Mouse (Mus musculus) brain, embryonic 18.5 days (tissue): ENCODE results near the gene Ap3m1.

Experiments
- DNase-seq: peaks from one replicate; pipeline ENCODE4 v3.0.0-alpha.2; 2012; ENCODE audit warnings: low read depth, low spot score

Gene Ap3m1

DNA sequence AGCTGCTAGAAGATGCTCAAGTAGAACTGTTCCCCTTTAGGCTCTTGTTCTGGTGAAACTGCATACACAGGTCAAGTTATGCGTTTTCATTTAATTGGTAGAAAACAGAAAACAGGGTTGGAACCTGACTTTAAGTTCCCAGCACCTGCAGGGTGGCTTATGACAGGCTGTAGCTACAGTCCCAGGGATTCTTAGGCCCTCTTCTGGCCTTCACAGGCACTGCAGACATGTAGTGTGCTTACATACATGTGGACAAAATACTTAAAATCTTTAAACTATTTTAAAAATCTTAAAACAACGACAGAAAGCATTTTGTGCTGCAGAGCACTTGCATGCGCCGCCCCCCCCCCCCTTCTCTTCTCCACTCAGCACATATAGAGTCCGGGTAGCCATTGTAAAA is 17.3 kb upstream of the Ap3m1 start:
- no peak for DNase-seq

DNA sequence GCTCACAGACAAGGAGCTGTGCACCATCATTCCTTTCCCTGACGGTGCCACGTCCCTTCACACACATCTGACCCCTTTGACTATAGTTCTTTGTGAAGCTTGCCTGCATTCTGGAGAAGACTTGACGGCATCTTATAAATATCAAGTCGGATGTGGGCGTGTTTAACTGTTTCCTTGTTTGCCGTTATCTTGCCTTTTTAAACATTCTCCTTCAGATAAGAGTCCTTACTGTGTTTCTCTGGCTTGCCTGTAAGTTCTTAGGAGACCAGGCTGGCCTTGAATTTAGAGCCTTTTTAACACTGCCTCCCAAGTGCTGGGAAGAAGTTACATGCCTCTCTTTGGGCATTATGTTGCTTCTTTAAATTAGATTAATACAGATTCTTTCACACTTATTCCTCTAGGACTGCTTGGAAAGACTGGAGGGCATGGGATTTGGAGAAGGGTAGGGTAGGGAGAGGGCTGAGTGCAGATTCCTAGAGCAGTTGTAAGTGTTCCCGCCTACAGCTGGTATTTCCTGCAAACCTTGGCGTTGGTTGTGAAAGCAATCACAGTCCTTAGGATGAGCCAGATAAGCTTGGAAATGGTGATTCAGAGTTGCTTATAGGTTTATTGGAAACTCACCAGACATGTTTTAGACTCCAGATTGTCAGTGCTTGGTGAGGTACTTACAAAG is 13.3 kb upstream of the Ap3m1 start:
- no peak for DNase-seq

DNA sequence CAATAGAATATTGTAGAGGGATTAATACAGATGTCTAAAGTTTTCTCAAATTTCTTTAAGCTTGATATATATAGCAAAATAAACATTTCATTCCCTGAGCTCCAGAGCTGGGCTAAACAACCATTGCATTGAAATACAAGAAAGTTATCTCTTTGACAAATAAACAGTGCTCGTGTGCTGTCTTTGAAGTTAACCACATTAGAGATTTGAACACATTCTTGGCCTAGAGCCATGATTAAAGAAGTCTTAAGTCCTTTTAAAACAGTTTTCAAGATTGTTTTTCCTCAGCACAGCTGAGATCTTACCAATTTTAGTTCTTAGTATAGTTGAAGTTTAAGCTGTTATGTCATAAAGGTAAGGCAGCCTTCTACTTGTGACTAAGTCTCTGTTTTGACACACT is 12.0 kb upstream of the Ap3m1 start:
- DNase-seq = no peak

DNA sequence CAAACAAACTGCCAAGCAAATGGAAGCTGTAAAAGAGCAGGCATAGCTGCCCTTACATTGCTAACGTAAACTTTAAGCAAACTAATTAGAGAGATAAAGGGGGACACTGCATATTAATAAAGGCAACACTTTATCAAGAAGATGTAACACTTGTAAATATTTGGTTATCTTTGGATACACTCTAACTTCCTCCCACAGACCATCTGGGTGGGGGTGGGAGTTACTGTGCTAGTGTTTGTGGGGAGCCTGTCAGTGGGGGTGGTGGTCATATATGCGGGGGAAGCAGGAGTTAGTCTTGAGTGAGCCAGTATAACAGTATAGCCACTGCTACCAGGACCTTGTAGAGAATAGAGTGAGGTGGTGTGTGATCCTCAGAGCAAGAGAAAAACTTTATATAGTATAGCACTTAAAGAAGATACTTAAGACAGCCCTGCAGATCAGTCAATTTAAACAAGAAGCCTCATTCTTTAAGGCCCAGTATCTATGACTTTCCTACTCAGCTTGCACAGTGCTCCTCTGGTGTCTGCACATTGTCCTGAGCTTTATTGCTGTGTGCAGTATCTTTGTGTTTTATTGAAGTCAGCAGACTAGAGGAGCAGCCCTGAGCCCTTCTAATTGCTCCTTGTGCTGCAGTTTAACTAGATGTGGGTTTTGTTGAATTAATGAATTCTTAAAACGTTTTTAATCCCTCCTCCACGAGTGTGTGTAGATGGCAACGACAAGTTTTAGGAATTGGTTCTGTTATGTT is 10.6 kb upstream of the Ap3m1 start:
- no peak for DNase-seq

- no peak for DNase-seq
Measured at GRCm38 (mm10) chr14:21058972-21059371, 6.7 kb upstream of the Ap3m1 start.

GRCm38 (mm10) chr14:21053586-21053985 is 1.3 kb upstream of the Ap3m1 start:
- DNase-seq = no peak

DNA sequence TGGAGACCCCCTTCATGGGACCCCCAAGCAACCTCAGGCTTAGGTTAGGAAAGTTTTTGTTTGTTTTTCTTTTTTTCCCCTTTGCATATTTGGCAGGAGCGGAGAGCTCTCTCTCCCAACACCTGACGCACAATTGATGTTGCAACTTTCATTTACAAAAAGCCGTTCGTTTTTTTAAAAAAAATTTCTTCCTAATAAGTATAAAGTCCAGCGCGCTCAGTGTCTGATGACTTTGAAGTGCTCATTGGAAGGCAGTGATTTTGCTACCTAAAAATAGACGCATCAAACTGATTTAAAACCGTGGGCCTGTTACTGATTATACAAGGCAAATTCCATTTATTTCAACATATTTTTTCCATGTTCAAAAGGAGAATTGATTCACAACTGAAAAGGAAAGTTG is 843 bp upstream of the Ap3m1 start:
- no peak for DNase-seq

DNA sequence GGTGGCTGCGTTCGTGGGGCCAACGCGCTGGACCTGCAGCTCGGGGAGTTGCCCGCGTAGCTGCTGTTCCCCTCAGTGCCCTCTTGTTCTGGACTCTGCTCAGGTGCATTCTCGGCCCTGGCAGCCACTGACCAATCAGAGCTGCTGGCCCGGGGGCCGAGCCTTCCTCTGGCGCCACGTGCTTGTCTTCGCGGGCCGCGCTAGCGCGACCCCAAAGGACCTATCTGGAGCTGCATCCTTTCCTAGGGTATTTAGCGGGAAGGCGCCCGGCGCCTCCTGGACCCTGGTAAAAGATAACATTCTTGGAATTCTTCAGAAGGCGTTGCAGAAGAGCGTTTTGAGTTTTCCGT is 448 bp upstream of the Ap3m1 start:
- no peak for DNase-seq

DNA sequence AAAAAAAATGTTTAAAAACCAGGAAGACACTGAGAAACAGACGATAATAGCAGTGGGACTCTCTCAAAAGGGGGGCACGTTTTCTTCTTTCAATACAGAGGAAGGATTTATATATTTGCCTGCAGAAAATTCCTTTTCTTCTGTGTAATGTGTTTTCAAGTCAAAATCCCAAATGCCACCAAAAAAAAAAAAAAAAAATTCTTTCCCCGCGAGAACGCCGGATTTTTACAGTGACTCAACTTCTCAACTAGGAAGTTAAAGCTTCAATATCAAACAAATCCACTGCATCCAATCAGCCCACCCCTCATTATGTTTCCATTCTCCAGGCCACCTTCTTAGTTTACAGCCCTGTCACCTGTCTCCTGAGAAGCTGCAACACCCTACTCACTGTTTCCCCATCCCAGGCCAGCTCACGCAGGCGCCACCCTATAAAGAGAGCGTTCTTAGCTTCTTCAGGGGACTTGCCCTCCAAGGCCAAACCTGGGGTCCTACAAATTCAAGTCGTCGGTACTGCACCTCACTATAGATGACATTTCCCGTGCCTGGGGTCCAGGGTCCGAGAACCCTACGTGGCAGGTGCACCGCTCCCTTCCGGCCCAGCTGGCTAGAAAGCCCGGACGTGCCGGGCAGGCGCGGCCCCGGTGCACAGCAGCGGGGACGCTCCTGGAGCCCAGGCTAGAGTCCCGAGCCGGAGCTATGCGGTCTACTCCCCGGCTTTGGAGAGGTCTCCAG is 762 bp downstream of the Ap3m1 start:
- DNase-seq = no peak

- DNase-seq = no peak
Measured at GRCm38 (mm10) chr14:21050734-21051133, 1.6 kb downstream of the Ap3m1 start.

DNA sequence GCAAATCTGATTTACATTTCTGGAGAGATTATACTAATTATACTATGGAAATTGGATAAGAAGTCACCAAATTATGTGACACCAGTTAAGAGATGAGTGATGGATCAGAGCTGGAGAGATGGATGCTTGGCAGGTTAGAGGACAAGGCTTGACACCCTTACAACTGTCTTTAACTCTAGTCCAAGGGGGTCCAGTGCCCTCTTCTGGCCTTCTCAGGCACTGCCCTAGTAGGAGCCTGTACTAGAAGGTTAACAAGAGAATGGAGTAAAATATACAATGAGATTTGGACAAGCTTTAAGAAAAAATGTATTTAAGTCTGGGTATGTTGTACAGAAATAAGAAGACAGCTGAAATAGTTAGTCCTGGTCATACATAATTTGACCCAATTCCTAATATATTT is 3.4 kb downstream of the Ap3m1 start:
- DNase-seq = no peak

GRCm38 (mm10) chr14:21047840-21048239 is 4.5 kb downstream of the Ap3m1 start:
- no peak for DNase-seq

DNA sequence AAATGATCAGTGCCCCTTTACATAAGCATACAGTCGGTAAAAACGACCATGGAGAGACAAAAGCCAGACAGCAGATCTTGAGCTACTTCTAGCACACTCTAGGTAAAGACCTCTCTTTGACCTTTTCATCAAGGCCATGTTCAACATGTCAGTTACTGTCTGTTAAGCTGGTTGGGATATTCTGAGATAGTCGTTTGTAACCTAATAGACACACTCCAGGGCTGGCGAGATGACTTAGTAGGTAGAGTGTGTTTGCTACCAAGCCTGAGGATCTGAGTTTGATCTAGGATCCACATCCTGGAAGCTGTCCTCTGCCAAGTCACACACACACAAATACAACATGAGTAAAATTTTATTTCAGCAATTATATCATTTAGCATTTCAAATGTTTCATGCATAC is 12.7 kb downstream of the Ap3m1 start:
- no peak for DNase-seq

- no peak for DNase-seq
Measured at GRCm38 (mm10) chr14:21039077-21039476, 13.2 kb downstream of the Ap3m1 start.

DNA sequence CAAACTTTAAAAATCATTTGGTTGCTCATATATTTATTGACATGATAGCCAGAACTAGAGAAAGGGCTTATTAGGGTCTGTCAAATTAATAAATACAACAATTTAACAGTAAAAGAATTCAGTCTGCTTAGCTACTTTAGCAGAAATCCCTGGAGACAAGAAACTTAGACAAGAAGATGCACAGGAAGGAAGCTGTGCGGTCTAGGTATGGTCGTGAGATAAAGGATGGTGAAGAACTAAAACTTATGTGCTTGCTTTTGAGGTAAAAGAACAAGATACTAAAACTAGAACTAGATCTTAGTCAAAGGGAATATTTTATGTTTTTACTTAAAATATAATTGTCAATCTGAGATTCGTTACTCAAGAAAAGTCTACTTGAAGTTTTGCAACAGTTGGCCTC is 17.5 kb downstream of the Ap3m1 start:
- DNase-seq = no peak

- no peak for DNase-seq
Measured at GRCm38 (mm10) chr14:21034271-21034670, 18.0 kb downstream of the Ap3m1 start.

DNA sequence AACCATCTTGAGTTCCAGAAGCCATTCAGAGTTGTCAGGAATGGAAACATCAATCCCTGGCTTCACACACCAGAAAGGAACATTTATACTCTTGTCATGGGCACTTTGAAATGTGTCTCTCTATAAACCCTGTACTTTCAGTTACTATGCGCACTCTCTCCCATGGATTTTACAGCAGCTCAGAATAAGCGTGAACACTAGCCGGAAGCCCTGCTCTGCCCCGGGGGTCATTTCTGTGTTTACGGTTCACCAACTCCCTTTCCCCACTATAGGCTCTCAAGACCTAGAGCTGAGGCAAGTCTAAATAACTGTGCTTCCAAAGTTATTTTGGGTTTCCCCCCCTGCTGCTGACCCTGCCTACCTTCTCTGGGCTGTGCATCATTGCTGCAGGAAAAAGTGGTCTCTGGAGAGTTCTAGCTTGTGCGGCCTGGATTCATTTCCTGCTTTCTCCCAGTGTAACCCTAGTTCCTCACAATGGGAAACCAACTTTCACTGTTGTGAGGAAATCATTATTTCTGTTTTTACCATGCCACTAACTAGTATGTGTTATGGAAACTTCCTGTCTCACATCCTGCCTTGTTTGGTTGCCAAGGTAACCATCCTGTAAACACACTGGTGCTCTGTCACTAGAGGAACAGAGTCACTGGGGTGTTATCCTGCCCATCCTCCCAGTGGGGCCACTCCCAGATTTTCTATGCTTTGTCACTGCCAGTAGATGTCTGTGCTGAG is 20.4 kb downstream of the Ap3m1 start:
- DNase-seq = no peak

GRCm38 (mm10) chr14:21029025-21029659 is 23.2 kb downstream of the Ap3m1 start:
- no peak for DNase-seq

DNA sequence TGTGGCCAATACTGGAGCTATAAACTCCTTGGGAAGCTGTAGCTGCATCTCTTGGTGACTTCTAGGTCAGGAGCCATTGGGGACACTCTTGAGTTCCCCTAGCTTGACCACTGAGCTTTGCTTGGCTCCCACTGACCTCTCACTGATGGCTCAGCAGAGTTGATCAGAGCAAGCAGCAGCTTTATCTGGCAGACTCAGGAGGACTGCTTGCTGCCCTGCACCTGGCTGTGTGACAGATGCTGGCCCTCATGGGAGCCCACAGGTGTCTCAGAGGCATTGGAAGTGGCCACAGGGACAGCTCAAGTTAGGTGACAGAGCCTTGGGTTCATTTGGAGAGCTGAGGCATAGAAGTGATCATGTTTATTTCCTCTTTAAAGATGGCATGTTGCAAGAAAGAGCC is 24.8 kb downstream of the Ap3m1 start:
- DNase-seq = no peak

GRCm38 (mm10) chr14:21020435-21020834 is 31.9 kb downstream of the Ap3m1 start:
- DNase-seq = no peak

GRCm38 (mm10) chr14:21018977-21019376 is 33.3 kb downstream of the Ap3m1 start:
- DNase-seq = peak; percentile 46

GRCm38 (mm10) chr14:21017871-21018270 is 34.4 kb downstream of the Ap3m1 start:
- DNase-seq = no peak
